Mouse (Mus musculus) central nervous system, embryonic 14 days (tissue): ENCODE measurements around the gene Asb10. TPM values are rescaled to one million over a fixed set of nuclear protein-coding genes. Genes with fewer than 3 reads are reported as not detected.

Experiments used
- polyA plus RNA-seq: library from polyadenylated mRNA; depleted of rRNA; stranded (reverse); fragments of >200 nt; gene quantifications from 2 replicates; pipeline ENCODE4 v1.2.3, GENCODE M21; 2012; rRNA removed

The Asb10 gene
- 0.22 and 0.46 TPM in 2 replicates for polyA plus RNA-seq

GRCm38 (mm10) chr5:24540387-24541143, at the start of gene Asb10:
Asb10 (minus strand) TSS chr5:24540978.

DNA sequence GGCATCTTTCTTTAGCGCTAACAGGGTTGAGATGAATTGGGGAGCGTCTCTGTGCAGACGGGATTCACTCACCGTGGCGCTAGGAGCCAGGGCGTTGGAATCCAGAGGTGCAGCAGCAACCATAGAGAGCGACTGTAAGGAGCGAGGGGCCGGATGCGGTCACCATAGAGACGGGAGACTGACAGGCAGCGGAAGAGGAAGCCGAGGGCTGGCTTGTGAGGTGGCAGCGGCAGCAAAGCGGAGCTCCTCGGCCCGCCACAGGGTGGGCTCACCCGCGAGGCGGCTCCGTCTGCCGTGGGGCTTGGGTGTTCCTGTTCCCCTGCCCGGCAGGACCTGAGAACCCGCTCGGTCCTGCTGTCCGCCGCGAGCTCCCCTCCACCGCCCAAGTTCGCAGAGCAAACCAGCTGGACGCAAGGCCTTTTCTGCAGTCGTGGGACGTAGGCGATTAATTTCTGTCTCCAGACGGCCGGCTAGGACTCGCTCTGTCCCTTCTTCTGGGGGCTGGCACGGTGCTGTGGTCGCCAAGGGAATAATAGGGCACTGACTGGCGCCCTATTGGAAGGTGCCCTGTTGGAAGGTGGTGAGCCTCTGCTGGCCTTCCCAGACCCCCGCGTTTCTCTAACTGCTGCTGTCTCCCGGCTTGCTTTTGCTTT, 45.9 kb upstream of the Asb10 start, which contains the start of gene Chpf2:
Chpf2 (plus strand) TSS at position 195 of the 653 bp plus-strand sequence.

DNA sequence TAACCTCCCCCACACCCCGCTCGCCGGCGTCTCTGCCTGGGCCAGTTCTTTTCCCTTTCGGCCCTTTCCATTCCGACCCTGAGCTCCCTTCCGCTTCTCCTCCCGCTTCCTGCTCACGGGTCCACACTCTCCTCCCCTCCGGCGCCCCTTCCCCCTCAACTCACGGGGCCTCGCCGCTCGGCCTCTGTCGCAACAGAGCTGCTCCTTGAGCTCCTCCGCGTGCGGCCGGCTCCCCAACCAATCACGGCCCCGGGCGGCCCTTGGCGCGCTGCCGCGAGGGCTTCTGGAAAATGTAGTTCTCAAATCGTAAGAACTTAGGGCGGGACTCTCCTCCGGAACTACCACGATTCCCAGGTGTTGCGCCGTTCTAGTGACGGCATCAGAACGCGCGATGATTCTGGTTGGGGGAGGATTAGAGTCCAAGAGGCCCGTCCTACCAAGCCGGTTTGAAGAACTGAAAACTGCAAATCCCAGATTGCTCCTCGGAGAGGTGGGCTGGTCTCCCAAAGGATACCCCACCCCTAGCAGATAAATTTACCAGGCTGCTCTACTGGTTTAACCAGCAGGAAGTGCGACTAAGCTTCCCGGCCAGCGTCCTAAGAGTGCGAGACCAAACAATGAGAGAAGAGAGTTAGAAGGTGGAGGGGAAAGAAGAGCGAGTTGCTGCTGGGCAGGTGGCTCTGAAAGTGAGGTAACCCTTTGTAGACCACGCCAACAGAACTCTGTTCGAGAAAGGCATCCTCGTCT, 36.6 kb upstream of the Asb10 start, which contains the start of gene Abcf2:
Abcf2 (minus strand) TSS at position 285 of the 747 bp plus-strand sequence.

DNA sequence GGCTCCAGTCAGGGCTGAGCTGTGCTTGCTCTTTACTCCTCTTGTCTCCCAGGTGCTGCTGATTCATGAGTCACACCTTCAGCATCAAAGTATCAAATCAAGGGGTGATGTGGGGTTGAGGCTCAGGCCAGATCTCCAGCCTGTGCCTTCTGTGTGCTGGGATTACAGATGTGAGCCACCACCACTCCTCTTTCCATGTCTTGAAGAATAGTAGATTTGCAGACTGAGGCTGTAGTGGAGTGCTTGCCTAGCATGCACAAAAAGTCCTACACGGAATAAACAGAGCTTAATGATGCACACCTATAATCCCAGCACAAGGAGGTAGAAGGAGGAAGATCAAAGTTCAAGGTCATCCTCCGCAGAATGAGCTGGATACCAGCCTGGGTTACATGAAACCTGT, 15.9 kb upstream of the Asb10 start, which contains the start of gene 4931409K22Rik:
4931409K22Rik (minus strand) TSS at position 101 of the 400 bp plus-strand sequence.

DNA sequence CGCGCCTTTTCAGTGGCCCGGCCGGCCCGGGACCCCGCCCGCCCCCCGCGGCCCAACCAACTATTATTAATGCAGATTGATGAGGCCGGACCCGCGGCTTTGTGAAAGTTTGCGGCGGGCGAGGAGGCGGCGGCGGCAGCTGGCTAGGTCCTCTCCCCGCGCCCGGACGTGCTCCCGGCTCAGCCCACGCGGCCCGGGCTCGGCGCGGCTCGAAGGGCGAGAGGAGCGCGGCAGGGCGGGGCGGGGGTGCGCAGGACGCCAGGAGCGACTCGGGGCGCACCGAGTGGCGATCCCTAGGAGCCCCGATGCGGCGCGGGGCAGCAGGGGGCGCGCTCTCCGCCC, 13.9 kb downstream of the Asb10 start, which contains the start of gene Gbx1:
Gbx1 (minus strand) TSS at position 314 of the 342 bp plus-strand sequence.

Other genes with a start within 250 kb of the Asb10 start
- 33.9 and 40.9 TPM in 2 replicates for gene Kcnh2, start 189.4 kb downstream of the Asb10 start, polyA plus RNA-seq
- gene Nos3, start 176.2 kb downstream of the Asb10 start, polyA plus RNA-seq = 9.0 and 9.2 TPM in 2 replicates
- 1.1 and 1.3 TPM in 2 replicates for gene Atg9b, start 148.8 kb downstream of the Asb10 start, polyA plus RNA-seq
- gene Abcb8, start 147.3 kb downstream of the Asb10 start, polyA plus RNA-seq = 49.0 and 50.9 TPM in 2 replicates
- gene Asic3, start 127.6 kb downstream of the Asb10 start, polyA plus RNA-seq = 1.4 and 5.2 TPM in 2 replicates
- 177 and 195 TPM in 2 replicates for gene Cdk5, start 117.4 kb downstream of the Asb10 start, polyA plus RNA-seq
- gene Slc4a2, start 117.1 kb downstream of the Asb10 start, polyA plus RNA-seq = 42.4 and 45.9 TPM in 2 replicates
- gene Fastk, start 95.7 kb downstream of the Asb10 start, polyA plus RNA-seq = 193 and 194 TPM in 2 replicates
- gene Tmub1, start 93.1 kb downstream of the Asb10 start, polyA plus RNA-seq = 50.2 and 50.7 TPM in 2 replicates
- 195 and 199 TPM in 2 replicates for gene Agap3, start 88.8 kb downstream of the Asb10 start, polyA plus RNA-seq
- 3.5 and 4.0 TPM in 2 replicates for gene Gbx1, start 13.8 kb downstream of the Asb10 start, polyA plus RNA-seq
- 0.43 and 0.49 TPM in 2 replicates for gene 4931409K22Rik, start 15.8 kb upstream of the Asb10 start, polyA plus RNA-seq
- 70.8 and 79.3 TPM in 2 replicates for gene Abcf2, start 36.5 kb upstream of the Asb10 start, polyA plus RNA-seq
- 28.3 and 31.8 TPM in 2 replicates for gene Chpf2, start 45.8 kb upstream of the Asb10 start, polyA plus RNA-seq
- gene Smarcd3, start 83.4 kb upstream of the Asb10 start, polyA plus RNA-seq = 146 and 174 TPM in 2 replicates
- gene Nub1, start 144.6 kb upstream of the Asb10 start, polyA plus RNA-seq = 55.1 and 60.7 TPM in 2 replicates
- gene Wdr86, start 189.7 kb upstream of the Asb10 start, polyA plus RNA-seq = 9.3 and 16.3 TPM in 2 replicates
- not detected in 2 replicates for gene Crygn, start 217.0 kb upstream of the Asb10 start, polyA plus RNA-seq